Mouse (Mus musculus) MEL (cell line): Measurements from ENCODE around the gene Gast. TPM values are rescaled to one million over a fixed set of nuclear protein-coding genes. Genes with fewer than 3 reads are reported as not detected.

Experiments
- DNase-seq: peaks from one replicate; pipeline ENCODE4 v3.0.0; 2011; ENCODE audit warnings: low read depth, low spot score
- H3K27ac ChIP-seq: 2 replicates; pipeline ENCODE4 v1.5.1; 2012; ENCODE audit warnings: low read depth, mild to moderate bottlenecking, control low read depth, low read length, moderate library complexity; ENCODE audit not compliant: control insufficient read depth
- H3K27me3 ChIP-seq, 2 experiments: fragments of 150-350 bp in 1 of 2; sonication (generic) in 1 of 2; 2 replicates each; pipeline ENCODE4 v1.6.1; 2012; ENCODE audit warnings: low read length in 2 of 2, mild to moderate bottlenecking in 2 of 2, improper control_type of control experiment in 1 of 2, moderate library complexity in 1 of 2; ENCODE audit not compliant: insufficient read depth in 2 of 2, control insufficient read depth in 1 of 2
- H3K36me3 ChIP-seq, 2 experiments: 2 replicates each; pipeline ENCODE4 v1.6.1; 2012 to 2014; ENCODE audit warnings: low read length in 2 of 2, improper control_type of control experiment in 1 of 2, inconsistent platforms in 1 of 2, mild to moderate bottlenecking in 1 of 2; ENCODE audit not compliant: insufficient read depth in 2 of 2, control insufficient read depth in 1 of 2
- H3K4me1 ChIP-seq, 2 experiments: fragments of 150-350 bp in 1 of 2; sonication (generic) in 1 of 2; 2 replicates each; pipeline ENCODE4 v1.6.1; 2012; ENCODE audit warnings: low read length in 2 of 2, improper control_type of control experiment in 1 of 2, mild to moderate bottlenecking in 1 of 2; ENCODE audit not compliant: insufficient read depth in 2 of 2, control insufficient read depth in 1 of 2
- H3K4me3 ChIP-seq, 2 experiments: fragments of 150-350 bp in 1 of 2; sonication (generic) in 1 of 2; 2 replicates each; pipeline ENCODE4 v1.5.1; 2012; ENCODE audit warnings: low read depth in 2 of 2, low read length in 2 of 2, mild to moderate bottlenecking in 2 of 2, moderate library complexity in 2 of 2, control low read depth in 1 of 2, improper control_type of control experiment in 1 of 2; ENCODE audit not compliant: control insufficient read depth in 1 of 2, insufficient read depth in 1 of 2
- H3K79me2 ChIP-seq: 2 replicates; pipeline ENCODE4 v1.6.1; 2012; ENCODE audit warnings: mild to moderate bottlenecking, low read length, moderate library complexity; ENCODE audit not compliant: control insufficient read depth, poor library complexity, insufficient read depth
- H3K9ac ChIP-seq: 2 replicates; pipeline ENCODE4 v1.6.1; 2012; ENCODE audit warnings: low read depth, mild to moderate bottlenecking, control low read depth, low read length, moderate library complexity; ENCODE audit not compliant: control insufficient read depth, poor library complexity, severe bottlenecking
- H3K9me3 ChIP-seq: fragments of 150-350 bp; sonication (generic); replicated peaks from 2 replicates; pipeline ENCODE4 v1.6.1; 2012; ENCODE audit warnings: mild to moderate bottlenecking, low read length, improper control_type of control experiment, moderate library complexity; ENCODE audit not compliant: insufficient read depth
- BHLHE40 ChIP-seq: IDR thresholded peaks from 2 replicates; pipeline ENCODE4 v1.6.1; 2012; ENCODE audit warnings: low read depth, mild to moderate bottlenecking, inconsistent platforms, low read length, improper control_type of control experiment, borderline replicate concordance
- CTCF ChIP-seq, 3 experiments: IDR thresholded peaks in 2 of 3; conservative IDR thresholded peaks in 1 of 3; 2 replicates each; pipeline ENCODE4 v1.5.1; 2011 to 2012; ENCODE audit warnings: low read length in 3 of 3, low read depth in 2 of 3, mild to moderate bottlenecking in 2 of 3, improper control_type of control experiment in 1 of 3, inconsistent platforms in 1 of 3, mixed read lengths in 1 of 3, moderate library complexity in 1 of 3; ENCODE audit not compliant: control insufficient read depth in 1 of 3, insufficient read depth in 1 of 3, poor library complexity in 1 of 3, severe bottlenecking in 1 of 3
- EP300 ChIP-seq, 2 experiments: IDR thresholded peaks; 2 replicates each; pipeline ENCODE4 v1.6.1; 2011; ENCODE audit warnings: improper control_type of control experiment in 2 of 2, low read length in 2 of 2, low read depth in 1 of 2, mild to moderate bottlenecking in 1 of 2
- ETS1 ChIP-seq: IDR thresholded peaks from 2 replicates; pipeline ENCODE4 v1.6.1; 2012; ENCODE audit warnings: low read depth, mild to moderate bottlenecking, inconsistent platforms, low read length, improper control_type of control experiment, moderate library complexity
- GABPA ChIP-seq: IDR thresholded peaks from 2 replicates; pipeline ENCODE4 v1.6.1; 2012; ENCODE audit warnings: low read depth, mild to moderate bottlenecking, inconsistent platforms, low read length, improper control_type of control experiment, moderate library complexity
- MAFK ChIP-seq: IDR thresholded peaks from 2 replicates; pipeline ENCODE4 v1.6.1; 2011; ENCODE audit warnings: low read depth, mild to moderate bottlenecking, low read length, improper control_type of control experiment, borderline replicate concordance
- MAX ChIP-seq: IDR thresholded peaks from 2 replicates; pipeline ENCODE4 v1.6.1; 2011; ENCODE audit warnings: low read length, improper control_type of control experiment
- MXI1 ChIP-seq: IDR thresholded peaks from 2 replicates; pipeline ENCODE4 v1.6.1; 2011; ENCODE audit warnings: mild to moderate bottlenecking, low read depth, low read length, improper control_type of control experiment
- MYB ChIP-seq: IDR thresholded peaks from 2 replicates; pipeline ENCODE4 v1.6.1; 2011; ENCODE audit warnings: mild to moderate bottlenecking, low read depth, low read length, improper control_type of control experiment
- POLR2AphosphoS5 ChIP-seq: IDR thresholded peaks from 2 replicates; pipeline ENCODE4 v1.6.1; 2012; ENCODE audit warnings: low read depth, borderline replicate concordance, mild to moderate bottlenecking, inconsistent platforms, low read length, moderate library complexity, mixed read lengths
- RCOR1 ChIP-seq: IDR thresholded peaks from 2 replicates; pipeline ENCODE4 v1.6.1; 2012; ENCODE audit warnings: low read depth, mild to moderate bottlenecking, inconsistent platforms, low read length, improper control_type of control experiment
- TAL1 ChIP-seq: IDR thresholded peaks from 2 replicates; pipeline ENCODE4 v1.6.1; 2012; ENCODE audit warnings: mild to moderate bottlenecking, inconsistent platforms, low read length, moderate library complexity, mixed read lengths
- TBP ChIP-seq: IDR thresholded peaks from 2 replicates; pipeline ENCODE4 v1.8.0; 2011; ENCODE audit warnings: low read depth, low read length, improper control_type of control experiment
- TCF12 ChIP-seq: IDR thresholded peaks from 2 replicates; pipeline ENCODE4 v1.6.1; 2014; ENCODE audit warnings: low read depth, mild to moderate bottlenecking, inconsistent platforms, low read length, improper control_type of control experiment, moderate library complexity
- UBTF ChIP-seq: IDR thresholded peaks from 2 replicates; pipeline ENCODE4 v1.6.1; 2012; ENCODE audit warnings: low read depth, mild to moderate bottlenecking, inconsistent platforms, low read length, improper control_type of control experiment, moderate library complexity, borderline replicate concordance; ENCODE audit not compliant: insufficient read depth
- USF1 ChIP-seq: IDR thresholded peaks from 2 replicates; pipeline ENCODE4 v1.6.1; 2014; ENCODE audit warnings: low read depth, mild to moderate bottlenecking, inconsistent platforms, low read length, improper control_type of control experiment, moderate library complexity
- ZC3H11A ChIP-seq: IDR thresholded peaks from 2 replicates; pipeline ENCODE4 v1.6.1; 2012; ENCODE audit warnings: low read depth, mild to moderate bottlenecking, inconsistent platforms, low read length, improper control_type of control experiment
- ZKSCAN1 ChIP-seq: IDR thresholded peaks from 2 replicates; pipeline ENCODE4 v1.6.1; 2012; ENCODE audit warnings: low read depth, mild to moderate bottlenecking, inconsistent platforms, low read length, improper control_type of control experiment, moderate library complexity
- polyA plus RNA-seq, 2 experiments: library from polyadenylated mRNA; stranded (reverse) in 1 of 2; unstranded in 1 of 2; fragments of >175 nt in 1 of 2; fragments of >200 nt in 1 of 2; gene quantifications; 2 replicates each; pipeline versions ENCODE4 v1.2.1 to v1.2.4; 2012; ENCODE audit warnings: low replicate concordance in 2 of 2, low read depth in 1 of 2; ENCODE audit not compliant: insufficient read length in 2 of 2, insufficient read depth in 1 of 2, missing spikeins in 1 of 2
- total RNA-seq: library from RNA; depleted of rRNA; stranded (reverse); fragments of 300-350 nt; gene quantifications from 2 replicates; pipeline ENCODE4 v1.2.3, GENCODE M21; 2012

Gene Gast
- total and polyA plus RNA-seq, 3 experiments: not detected

GRCm38 (mm10) chr11:100301292-100301691 is 32.9 kb upstream of the Gast start:
- no peak for TF ChIP-seq MXI1
- no peak for TF ChIP-seq TBP
- no peak for TF ChIP-seq USF1
- TF ChIP-seq MAFK: no peak
- TF ChIP-seq ZC3H11A: no peak
- no peak for TF ChIP-seq POLR2AphosphoS5
- TF ChIP-seq GABPA: no peak
- TF ChIP-seq EP300 (IDR thresholded peaks at IDR 0.05; ENCODE audit: low read depth in 1 of 2, low read length in 2 of 2): no peak
- no peak for TF ChIP-seq TCF12
- TF ChIP-seq ETS1: no peak
- TF ChIP-seq MYB: no peak
- TF ChIP-seq UBTF: no peak
- TF ChIP-seq ZKSCAN1: no peak
- TF ChIP-seq CTCF (IDR thresholded peaks at IDR 0.05 in 2 of 3, conservative IDR thresholded peaks at IDR 0.05 in 1 of 3; ENCODE audit: control insufficient read depth in 1 of 3, insufficient read depth in 1 of 3, low read depth in 2 of 3, low read length in 3 of 3, poor library complexity in 1 of 3, severe bottlenecking in 1 of 3): no peak
- peaks cover 0 to 3% of the 10 kb centered on the region in 2 experiments; a peak in 2 of 4 replicates for H3K27me3 ChIP-seq

GRCm38 (mm10) chr11:100307900-100308299 is 26.3 kb upstream of the Gast start:
- DNase-seq: no peak
- peaks cover 6 to 8% of the 10 kb centered on the region in 2 experiments; a peak in 3 of 4 replicates for H3K27me3 ChIP-seq
- H3K36me3 ChIP-seq: no peaks in the 10 kb centered on the region
- no peak overlapping the region for H3K27ac ChIP-seq
- no peak overlapping the region for H3K4me3 ChIP-seq
- H3K9ac ChIP-seq: no peak overlapping the region
- peaks cover 0 to 7% of the 10 kb centered on the region in 2 experiments; a peak in 1 of 4 replicates for H3K4me1 ChIP-seq
- H3K9me3 ChIP-seq: no peaks in the 10 kb centered on the region
- no peak for TF ChIP-seq RCOR1
- TF ChIP-seq MAX: no peak
- no peak for TF ChIP-seq ZC3H11A
- TF ChIP-seq TAL1: no peak
- no peak for TF ChIP-seq BHLHE40
- TF ChIP-seq, all 39 proteins: peak for 0
- H3K79me2 ChIP-seq: no peaks in the 10 kb centered on the region

More at GRCm38 (mm10) chr11:100301292-100301691, 32.9 kb upstream of the Gast start:
- no peak overlapping the region for H3K9ac ChIP-seq
- H3K9me3 ChIP-seq: no peaks in the 10 kb centered on the region
- H3K4me3 ChIP-seq: no peak overlapping the region
- H3K4me1 ChIP-seq: peaks cover 0 to 3% of the 10 kb centered on the region in 2 experiments; a peak in 2 of 4 replicates
- DNase-seq: no peak
- peaks cover 0 to 3% of the 10 kb centered on the region in 2 experiments; a peak in 1 of 4 replicates for H3K36me3 ChIP-seq
- no peak overlapping the region for H3K27ac ChIP-seq
- no peaks in the 10 kb centered on the region for H3K79me2 ChIP-seq
